Mouse (Mus musculus): ENCODE measurements around the gene Sec14l1.

The Sec14l1 gene

DNA sequence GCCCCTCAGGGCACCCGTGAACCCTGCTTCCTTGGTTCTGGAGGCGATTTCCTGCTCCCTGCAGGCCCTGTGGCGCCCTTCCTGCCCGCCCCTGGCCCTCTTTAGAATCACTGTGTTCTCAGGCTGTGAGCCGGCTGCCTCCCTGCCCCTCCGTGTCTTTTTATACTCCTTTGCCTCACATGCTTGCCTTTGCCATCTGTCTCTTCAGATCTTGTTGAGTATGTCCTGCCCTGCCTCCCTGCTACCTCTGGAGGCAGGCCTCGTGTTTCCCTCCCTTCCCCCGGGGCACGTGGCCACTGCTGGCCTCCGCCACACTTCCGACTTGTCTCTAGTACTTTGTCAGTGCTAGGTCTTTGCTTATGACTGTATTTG lies 6.2 kb downstream of the Sec14l1 start:
- no peaks in the 10 kb centered on the region for H3K27me3 ChIP-seq (ENCODE audit: control insufficient read depth, insufficient read depth, low read length, poor library complexity, severe bottlenecking)
- no peaks in the 10 kb centered on the region for H3K36me3 ChIP-seq (ENCODE audit: control insufficient read depth, insufficient read depth, low read length, poor library complexity, severe bottlenecking)
- no peak for DNase-seq (ENCODE audit: low read depth, low spot score)

DNA sequence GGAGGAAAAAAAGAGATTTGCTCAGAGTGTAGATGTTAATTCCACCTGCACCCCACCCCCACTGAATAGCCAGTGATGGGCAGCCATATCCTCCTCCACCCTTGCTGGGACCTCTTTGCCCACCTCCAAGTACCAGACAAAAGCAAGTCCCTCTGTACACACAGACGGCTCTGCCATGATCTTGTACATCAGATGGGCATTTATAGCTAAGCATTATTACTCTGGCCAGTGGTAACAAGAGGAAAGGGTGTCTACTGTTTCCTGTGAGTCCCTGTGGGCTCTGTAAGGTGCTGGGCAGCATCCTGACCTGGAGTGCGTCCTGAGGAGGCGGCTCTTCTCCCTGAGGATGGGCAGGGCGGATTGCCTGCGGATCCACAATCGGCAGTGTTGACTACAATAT lies 7.0 kb downstream of the Sec14l1 start:
- Histone ChIP-seq H3K27me3 (ENCODE audit: control insufficient read depth, insufficient read depth, low read length, poor library complexity, severe bottlenecking) (no peaks in the 10 kb centered on the region), H3K36me3 (ENCODE audit: control insufficient read depth, insufficient read depth, low read length, poor library complexity, severe bottlenecking) (no peaks in the 10 kb centered on the region)
- DNase-seq (ENCODE audit: low read depth, low spot score): no peak

DNA sequence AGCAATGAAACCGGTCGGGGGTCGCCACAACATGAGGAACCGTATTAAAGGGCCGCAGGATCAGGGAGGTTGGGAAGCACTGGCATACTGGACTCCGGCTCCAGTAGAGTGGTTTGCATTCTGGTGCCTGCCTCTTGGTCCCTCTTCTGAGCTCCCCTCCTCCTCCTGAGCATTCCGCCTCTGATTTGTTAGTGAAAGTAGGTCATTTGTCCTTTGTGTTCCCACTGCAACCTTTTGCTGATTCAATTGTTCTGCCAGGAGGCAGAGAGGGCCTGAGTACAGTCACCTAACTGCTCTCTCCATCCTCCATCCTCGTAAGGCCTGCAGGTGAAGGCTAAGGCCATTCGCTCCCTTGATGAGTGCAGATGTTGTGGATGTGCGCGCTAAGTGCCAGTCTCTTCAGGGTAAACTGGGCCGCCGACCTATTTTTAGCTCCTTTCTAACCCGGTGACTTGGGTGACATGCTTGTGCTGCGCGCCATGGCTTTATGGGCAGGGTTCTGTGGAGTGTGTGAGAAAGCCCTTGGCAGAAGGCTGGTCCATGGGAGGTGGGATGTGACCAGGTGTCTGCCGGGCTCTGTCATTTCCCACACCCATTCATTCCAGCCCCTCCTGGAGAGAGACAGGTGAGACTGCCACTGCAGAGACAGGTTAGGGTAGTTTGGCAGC lies 8.6 kb downstream of the Sec14l1 start:
- no peaks in the 10 kb centered on the region for H3K27me3 ChIP-seq (ENCODE audit: control insufficient read depth, insufficient read depth, low read length, poor library complexity, severe bottlenecking)
- no peak for DNase-seq (ENCODE audit: low read depth, low spot score)
- no peaks in the 10 kb centered on the region for H3K36me3 ChIP-seq (ENCODE audit: control insufficient read depth, insufficient read depth, low read length, poor library complexity, severe bottlenecking)

DNA sequence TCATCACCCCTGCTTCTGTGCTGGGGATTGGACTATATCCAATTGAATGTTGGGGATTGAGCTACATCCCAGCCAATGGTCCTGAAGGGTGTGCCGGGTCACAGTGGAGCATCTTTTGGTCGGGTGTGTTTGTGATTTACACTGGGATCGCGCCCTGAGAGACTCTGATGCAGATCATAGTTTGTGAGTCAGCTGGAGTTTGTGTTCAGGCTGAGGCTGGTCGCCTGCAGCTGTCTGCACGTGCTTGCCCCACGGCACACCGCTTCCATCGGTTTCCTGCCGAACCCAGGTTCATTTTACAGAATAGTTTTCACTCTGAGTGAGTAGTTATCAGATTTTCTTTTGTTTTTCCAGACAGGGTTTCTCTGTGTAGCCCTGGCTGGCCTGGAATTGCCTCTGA lies 9.6 kb downstream of the Sec14l1 start:
- no peak for DNase-seq (ENCODE audit: low read depth, low spot score)
- H3K27me3 ChIP-seq (ENCODE audit: control insufficient read depth, insufficient read depth, low read length, poor library complexity, severe bottlenecking): no peaks in the 10 kb centered on the region
- no peaks in the 10 kb centered on the region for H3K36me3 ChIP-seq (ENCODE audit: control insufficient read depth, insufficient read depth, low read length, poor library complexity, severe bottlenecking)

DNA sequence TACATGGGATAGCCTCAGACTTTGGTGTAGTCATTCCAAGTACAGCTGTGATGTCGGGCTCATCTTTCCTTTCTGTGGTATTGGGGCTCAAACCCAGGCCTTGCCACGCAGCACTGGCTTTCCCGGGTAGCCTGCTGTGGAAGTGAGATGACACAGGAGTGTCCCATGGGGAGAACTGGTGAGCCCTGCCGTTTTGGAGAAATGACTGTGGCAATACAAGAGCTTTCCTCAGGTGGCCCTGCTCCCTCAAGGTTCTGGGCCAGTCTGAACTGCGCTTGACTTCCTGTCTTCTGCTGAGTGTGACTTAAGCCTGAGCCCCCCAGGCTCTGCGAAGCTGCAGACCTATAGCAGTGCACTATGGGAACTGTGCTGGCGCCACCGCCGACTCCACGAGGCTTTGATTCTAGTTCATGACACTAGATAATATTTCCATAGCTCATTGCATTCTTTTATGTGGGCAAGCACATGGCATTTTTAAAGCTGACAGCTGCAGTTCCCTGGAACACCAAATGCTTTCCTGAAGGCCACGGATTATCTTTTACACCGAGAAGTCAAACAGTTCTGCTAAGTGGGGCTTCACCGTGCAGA lies 12.4 kb downstream of the Sec14l1 start:
- DNase-seq (ENCODE audit: low read depth, low spot score): no peak
- H3K27me3 ChIP-seq (ENCODE audit: control insufficient read depth, insufficient read depth, low read length, poor library complexity, severe bottlenecking): no peaks in the 10 kb centered on the region

DNA sequence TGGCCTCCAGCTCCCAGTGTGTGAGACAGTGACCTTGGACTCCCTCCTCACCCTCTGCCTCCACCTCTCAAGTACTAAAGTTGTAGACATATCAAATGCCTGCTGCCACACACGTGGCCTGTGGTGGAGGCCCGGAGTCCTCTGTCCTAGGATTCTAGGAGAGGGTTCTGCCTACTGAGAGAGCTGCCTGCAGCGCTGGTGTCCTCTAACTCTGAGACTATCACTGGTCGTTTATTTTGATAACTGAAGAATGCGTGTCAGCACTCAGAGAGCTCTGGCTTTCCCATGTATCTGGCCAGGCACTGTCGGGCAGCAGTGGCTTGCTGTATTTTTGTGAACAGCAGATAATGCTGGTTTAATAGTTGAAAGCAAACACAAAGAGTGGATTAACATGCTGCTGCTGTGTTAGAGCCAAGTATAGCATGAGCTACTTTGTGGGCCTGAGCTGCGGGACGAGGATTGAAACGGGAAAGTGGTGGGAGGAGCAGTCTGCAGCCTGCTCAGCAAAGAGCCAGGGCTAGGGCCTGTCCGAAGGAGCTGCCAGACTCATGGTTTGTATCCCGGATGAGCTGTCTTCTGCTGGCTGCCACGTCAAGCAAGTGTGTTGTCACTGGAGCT lies 13.1 kb downstream of the Sec14l1 start:
- no peaks in the 10 kb centered on the region for H3K36me3 ChIP-seq (ENCODE audit: control insufficient read depth, insufficient read depth, low read length, poor library complexity, severe bottlenecking)

More for the DNA sequence above, 12.4 kb downstream of the Sec14l1 start:
- no peaks in the 10 kb centered on the region for H3K36me3 ChIP-seq (ENCODE audit: control insufficient read depth, insufficient read depth, low read length, poor library complexity, severe bottlenecking)

DNA sequence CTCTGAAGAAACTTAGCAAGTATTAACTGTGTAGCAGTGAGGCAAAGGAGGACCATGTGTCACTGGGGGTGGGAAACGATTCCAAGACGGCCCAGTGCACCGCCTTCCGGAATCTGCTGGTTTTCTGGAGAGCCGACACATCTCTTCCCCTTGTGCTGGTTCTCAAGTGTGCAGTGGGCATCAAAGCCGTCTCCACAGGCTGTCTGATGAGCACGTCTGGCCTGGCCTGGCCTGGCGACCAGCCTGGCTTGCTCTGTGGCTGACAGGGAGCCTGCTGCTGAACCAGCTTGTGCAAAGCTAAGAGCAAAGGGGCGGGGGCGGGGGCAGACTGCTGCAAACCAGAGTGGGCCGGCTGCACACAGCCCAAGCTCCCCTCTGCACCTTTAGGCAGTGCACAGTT lies 14.5 kb downstream of the Sec14l1 start:
- Histone ChIP-seq H3K27me3 (ENCODE audit: control insufficient read depth, insufficient read depth, low read length, poor library complexity, severe bottlenecking) (no peaks in the 10 kb centered on the region), H3K36me3 (ENCODE audit: control insufficient read depth, insufficient read depth, low read length, poor library complexity, severe bottlenecking) (no peaks in the 10 kb centered on the region)
- DNase-seq (ENCODE audit: low read depth, low spot score): no peak

More for the DNA sequence above, 13.1 kb downstream of the Sec14l1 start:
- no peaks in the 10 kb centered on the region for H3K27me3 ChIP-seq (ENCODE audit: control insufficient read depth, insufficient read depth, low read length, poor library complexity, severe bottlenecking)
- no peak for DNase-seq (ENCODE audit: low read depth, low spot score)

DNA sequence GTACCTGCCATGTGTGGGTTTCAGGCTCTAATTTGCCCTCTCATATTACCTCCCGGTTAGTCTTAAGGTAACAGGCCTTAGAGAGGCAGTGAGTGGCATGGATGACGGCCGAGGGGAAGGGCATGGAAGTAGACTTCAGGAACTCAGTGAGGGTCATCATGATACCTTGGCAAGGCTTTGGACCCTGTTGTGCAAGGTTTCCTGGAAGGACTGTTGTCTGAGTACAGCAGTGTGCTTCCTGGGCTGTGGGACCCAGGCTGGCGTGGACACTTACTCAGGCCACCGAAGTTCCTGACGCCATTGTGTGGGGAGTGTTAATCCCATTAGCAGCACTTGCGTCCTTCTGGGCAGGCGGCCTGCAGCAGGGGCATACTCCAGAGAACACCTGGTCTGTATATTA lies 15.1 kb downstream of the Sec14l1 start:
- Histone ChIP-seq H3K36me3 (ENCODE audit: control insufficient read depth, insufficient read depth, low read length, poor library complexity, severe bottlenecking) (no peaks in the 10 kb centered on the region), H3K27me3 (ENCODE audit: control insufficient read depth, insufficient read depth, low read length, poor library complexity, severe bottlenecking) (no peaks in the 10 kb centered on the region)
- no peak for DNase-seq (ENCODE audit: low read depth, low spot score)

DNA sequence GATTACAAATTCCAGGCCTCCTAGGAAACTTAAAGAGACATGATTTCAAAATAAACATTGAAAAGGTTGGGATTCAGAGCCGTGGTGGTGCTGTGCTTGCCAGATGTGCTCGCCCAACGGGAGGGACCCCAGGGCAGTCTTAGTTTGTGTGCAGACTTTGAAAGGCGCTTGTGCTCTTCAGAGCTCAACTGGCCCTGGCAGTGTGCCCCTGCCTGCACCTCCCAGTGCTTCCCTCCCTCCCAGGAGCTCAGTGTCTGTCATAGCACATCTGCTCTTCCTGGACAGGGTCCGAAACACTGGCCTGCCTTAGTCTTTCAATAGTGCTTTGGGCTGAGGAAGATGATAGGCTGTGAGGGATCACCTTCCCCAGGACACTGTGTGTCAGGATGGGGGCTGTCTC lies 15.9 kb downstream of the Sec14l1 start:
- DNase-seq (ENCODE audit: low read depth, low spot score): no peak

DNA sequence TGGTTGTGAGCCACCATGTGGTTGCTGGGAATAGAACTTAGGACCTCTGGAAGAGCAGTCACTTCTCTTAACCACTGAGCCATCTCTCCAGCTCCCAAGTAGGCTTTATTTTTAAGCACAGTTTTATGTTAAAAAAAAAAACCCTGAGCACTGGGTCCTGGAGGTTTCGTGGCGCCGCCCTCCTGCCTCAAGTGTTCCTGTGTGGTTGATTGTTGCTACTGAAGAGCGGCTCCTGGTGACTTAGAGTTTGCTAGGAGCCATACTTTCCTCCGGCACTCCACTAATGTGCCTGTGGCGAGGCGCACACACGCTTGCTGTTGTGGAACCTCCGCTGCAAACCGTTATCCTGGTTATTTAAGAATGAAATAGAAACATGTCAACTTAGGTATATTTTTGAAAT lies 16.5 kb downstream of the Sec14l1 start:
- Histone ChIP-seq H3K36me3 (ENCODE audit: control insufficient read depth, insufficient read depth, low read length, poor library complexity, severe bottlenecking) (no peaks in the 10 kb centered on the region), H3K27me3 (ENCODE audit: control insufficient read depth, insufficient read depth, low read length, poor library complexity, severe bottlenecking) (no peaks in the 10 kb centered on the region)
- no peak for DNase-seq (ENCODE audit: low read depth, low spot score)

More for the DNA sequence above, 15.9 kb downstream of the Sec14l1 start:
- H3K27me3 ChIP-seq (ENCODE audit: control insufficient read depth, insufficient read depth, low read length, poor library complexity, severe bottlenecking): no peaks in the 10 kb centered on the region
- H3K36me3 ChIP-seq (ENCODE audit: control insufficient read depth, insufficient read depth, low read length, poor library complexity, severe bottlenecking): no peaks in the 10 kb centered on the region

DNA sequence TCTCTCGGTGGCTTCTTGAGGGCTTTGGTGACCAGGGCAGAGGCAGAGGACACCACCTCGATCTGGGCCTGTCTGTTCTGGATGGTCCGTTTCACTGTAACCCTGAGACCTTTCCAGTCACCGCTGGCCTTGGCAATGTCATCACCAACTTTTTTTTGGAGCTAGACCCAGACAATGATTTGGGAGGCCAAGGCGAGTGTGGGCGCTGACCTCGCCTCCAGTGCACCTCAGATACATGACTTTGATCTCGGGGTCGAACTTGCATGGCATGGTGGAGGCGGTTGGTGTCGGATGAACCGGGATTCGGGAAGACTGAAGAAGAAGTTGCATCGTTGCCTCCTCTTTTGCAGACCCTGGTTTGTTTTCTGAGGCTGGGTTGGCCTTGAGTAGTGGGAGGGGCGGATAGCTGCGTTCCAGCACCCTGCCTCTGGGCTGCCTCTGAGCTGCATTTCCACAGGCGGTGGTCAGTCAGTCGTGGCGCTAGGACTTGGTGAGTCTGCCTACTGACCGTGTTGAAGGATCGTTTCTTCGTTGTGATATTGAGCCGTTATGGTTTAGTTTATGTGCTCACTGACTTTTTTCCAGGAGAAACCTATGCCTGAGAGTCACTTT lies 19.9 kb downstream of the Sec14l1 start:
- no peak for DNase-seq (ENCODE audit: low read depth, low spot score)
- Histone ChIP-seq H3K36me3 (ENCODE audit: control insufficient read depth, insufficient read depth, low read length, poor library complexity, severe bottlenecking) (no peaks in the 10 kb centered on the region), H3K27me3 (ENCODE audit: control insufficient read depth, insufficient read depth, low read length, poor library complexity, severe bottlenecking) (no peaks in the 10 kb centered on the region)

DNA sequence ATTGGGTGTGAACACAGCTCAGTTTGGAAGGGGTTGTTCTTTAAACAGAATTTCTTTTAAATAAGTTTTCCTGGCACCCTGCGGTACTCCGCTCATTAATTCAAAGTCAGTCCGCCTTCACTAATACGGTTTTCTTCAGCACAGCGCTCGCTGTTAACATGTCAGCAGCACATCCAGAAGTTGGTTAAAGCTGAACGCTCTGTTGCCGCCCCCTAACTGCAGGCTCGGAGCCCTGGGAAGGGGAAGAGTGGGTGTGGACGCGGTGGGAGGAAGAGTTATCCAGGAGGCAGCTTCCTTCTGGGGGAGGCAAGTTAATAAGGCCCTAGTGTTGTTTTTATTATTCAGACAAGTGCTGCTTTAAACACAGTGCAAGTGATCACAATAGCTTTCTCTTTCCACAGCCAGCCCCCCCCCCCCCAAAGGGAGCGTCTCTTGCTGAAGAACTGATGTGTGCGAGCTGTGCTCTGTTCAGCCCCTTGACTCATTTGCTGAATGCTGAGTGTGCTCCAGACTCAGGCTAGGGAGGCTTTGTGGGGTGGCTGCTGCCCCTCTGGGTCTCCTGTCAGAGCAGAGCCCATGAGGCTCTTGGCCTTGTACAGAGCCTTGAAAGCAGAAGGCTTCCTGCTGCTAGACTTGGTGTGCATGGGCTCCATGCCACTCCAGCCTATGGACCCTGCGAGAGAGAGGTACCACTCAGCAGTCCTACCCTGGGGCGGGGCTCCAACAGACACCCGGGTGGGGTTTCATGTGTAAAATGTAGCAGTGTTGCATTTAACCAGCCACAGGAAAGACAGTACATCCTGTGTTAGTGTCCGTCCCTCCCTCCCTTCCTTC lies 20.7 kb downstream of the Sec14l1 start:
- DNase-seq (ENCODE audit: low read depth, low spot score): no peak
- Histone ChIP-seq H3K36me3 (ENCODE audit: control insufficient read depth, insufficient read depth, low read length, poor library complexity, severe bottlenecking) (no peaks in the 10 kb centered on the region), H3K27me3 (ENCODE audit: control insufficient read depth, insufficient read depth, low read length, poor library complexity, severe bottlenecking) (no peaks in the 10 kb centered on the region)

DNA sequence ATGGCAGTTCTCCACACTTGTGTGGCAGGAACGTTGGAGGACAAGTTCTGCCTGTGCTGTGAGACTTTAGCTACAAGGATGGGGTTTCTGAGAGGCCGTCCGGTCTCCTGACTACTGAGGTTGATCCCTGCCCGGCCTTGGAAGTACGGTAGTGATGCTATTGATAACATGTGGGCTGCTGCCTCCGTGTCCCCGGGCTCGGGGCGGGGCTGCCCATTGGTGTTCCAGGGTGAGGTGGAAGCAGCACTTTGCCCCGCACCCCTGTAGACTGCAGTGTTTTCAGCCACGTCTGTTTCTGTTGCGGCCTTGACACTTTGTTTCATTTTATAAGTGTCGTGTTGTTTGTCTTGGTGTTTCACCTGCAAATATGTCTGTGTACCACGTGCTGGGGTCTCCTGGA lies 21.9 kb downstream of the Sec14l1 start:
- Histone ChIP-seq H3K27me3 (ENCODE audit: control insufficient read depth, insufficient read depth, low read length, poor library complexity, severe bottlenecking) (no peaks in the 10 kb centered on the region), H3K36me3 (ENCODE audit: control insufficient read depth, insufficient read depth, low read length, poor library complexity, severe bottlenecking) (no peaks in the 10 kb centered on the region)
- DNase-seq (ENCODE audit: low read depth, low spot score): no peak

DNA sequence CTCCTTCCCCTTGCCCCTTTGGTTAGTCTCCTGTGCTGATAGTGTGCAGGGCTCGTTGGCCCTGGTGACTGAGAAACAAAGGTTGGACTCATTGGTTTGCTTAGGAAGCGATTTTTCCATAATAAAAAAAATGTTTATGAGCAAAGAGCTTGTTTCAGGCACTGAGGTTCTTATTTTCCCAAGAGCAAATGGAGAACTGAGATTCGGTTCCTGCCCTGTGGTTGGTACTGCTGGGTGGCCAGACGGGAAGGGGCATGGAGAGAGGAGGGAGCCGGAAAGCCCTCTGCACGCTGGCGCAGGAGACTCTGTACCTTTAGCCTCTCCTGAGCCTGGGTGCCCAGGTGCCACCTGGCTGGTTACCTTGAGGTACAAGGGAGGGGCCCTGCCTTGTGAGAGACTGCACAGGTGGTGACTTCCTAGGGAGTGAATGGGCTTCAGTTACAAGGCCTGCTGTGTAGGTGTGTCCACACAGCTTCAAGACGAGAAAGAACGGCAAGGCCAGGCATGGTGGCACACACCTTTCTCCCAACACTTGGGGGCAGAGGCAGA lies 23.3 kb downstream of the Sec14l1 start:
- Histone ChIP-seq H3K27me3 (ENCODE audit: control insufficient read depth, insufficient read depth, low read length, poor library complexity, severe bottlenecking) (no peaks in the 10 kb centered on the region), H3K36me3 (ENCODE audit: control insufficient read depth, insufficient read depth, low read length, poor library complexity, severe bottlenecking) (peaks cover 2% of the 10 kb centered on the region; the same call in 1 of the 2 replicates)
- DNase-seq (ENCODE audit: low read depth, low spot score): no peak
